Mouse (Mus musculus): ENCODE measurements around the gene C1qtnf1. TPM values are rescaled to one million over a fixed set of nuclear protein-coding genes. Genes with fewer than 3 reads are reported as not detected.

The C1qtnf1 gene
- polyA plus RNA-seq, 1 experiment from 2014 or later, result 4.1 TPM

GRCm38 (mm10) chr11:118416046-118416445, 12.0 kb upstream of the C1qtnf1 start:
- H3K36me3 ChIP-seq (ENCODE audit: control insufficient read depth, insufficient read depth, low read length), result peaks cover 2% of the 10 kb centered on the region; the same call in 1 of the 2 replicates
- no peak overlapping the region for H3K4me2 ChIP-seq (ENCODE audit: low read length)
- no peak for ATAC-seq
- 70% methylated on average over 7 of the region's 7 CpGs for WGBS
- no peaks in the 10 kb centered on the region for H3K27me3 ChIP-seq (ENCODE audit: control insufficient read depth, insufficient read depth, low read depth, low read length)
- no peak overlapping the region for H3K9ac ChIP-seq (ENCODE audit: low read depth, low read length)
- H3K27ac ChIP-seq (ENCODE audit: low read length), result no peak overlapping the region
- no peaks in the 10 kb centered on the region for H3K9me3 ChIP-seq (replicated peaks; ENCODE audit: control insufficient read depth, low read length, poor library complexity, severe bottlenecking)
- peaks cover 24% of the 10 kb centered on the region for H3K4me1 ChIP-seq (ENCODE audit: control insufficient read depth, insufficient read depth, low read length)
- H3K4me3 ChIP-seq (ENCODE audit: low read depth, low read length), result no peak overlapping the region

GRCm38 (mm10) chr11:118417496-118417895, 10.5 kb upstream of the C1qtnf1 start:
- 94% methylated on average over 9 of the region's 9 CpGs for WGBS

DNA sequence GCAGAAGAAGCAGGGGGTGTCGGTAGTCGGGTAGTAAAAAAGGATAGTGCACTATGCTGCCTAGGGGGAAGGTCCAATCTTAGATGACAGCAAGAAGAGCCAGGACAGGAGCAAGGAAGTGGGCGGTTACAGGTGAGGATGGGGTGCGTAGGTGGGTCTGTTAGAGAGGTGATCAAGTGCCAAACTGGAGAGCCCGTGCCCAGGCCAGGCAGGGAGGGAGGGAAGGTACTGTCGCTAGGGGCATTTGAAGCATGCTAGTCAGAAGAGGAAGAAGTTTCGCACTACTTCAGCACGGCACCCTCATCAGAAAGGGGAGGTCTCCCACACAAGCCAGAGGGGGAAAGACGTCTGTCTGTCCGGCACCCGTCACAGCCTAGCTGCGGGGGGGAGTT, 9.6 kb upstream of the C1qtnf1 start:
- H3K27ac ChIP-seq (ENCODE audit: low read length), result peak overlapping the region; percentile 78
- peaks cover 28% of the 10 kb centered on the region for H3K4me1 ChIP-seq (ENCODE audit: control insufficient read depth, insufficient read depth, low read length)
- H3K9ac ChIP-seq (ENCODE audit: low read depth, low read length), result peak overlapping the region; percentile 94
- H3K27me3 ChIP-seq (ENCODE audit: control insufficient read depth, insufficient read depth, low read depth, low read length), result no peaks in the 10 kb centered on the region
- peak overlapping the region; percentile 96 for H3K4me2 ChIP-seq (ENCODE audit: low read length)
- WGBS, result 4% methylated on average over 12 of the region's 12 CpGs
- peak overlapping the region; percentile 93 for H3K4me3 ChIP-seq (ENCODE audit: low read depth, low read length)
- no peaks in the 10 kb centered on the region for H3K9me3 ChIP-seq (replicated peaks; ENCODE audit: control insufficient read depth, low read length, poor library complexity, severe bottlenecking)
- ATAC-seq, result peak; percentile 60
- no peaks in the 10 kb centered on the region for H3K36me3 ChIP-seq (ENCODE audit: control insufficient read depth, insufficient read depth, low read length)

More at GRCm38 (mm10) chr11:118417496-118417895, 10.5 kb upstream of the C1qtnf1 start:
- Histone ChIP-seq H3K9me3 (replicated peaks; ENCODE audit: control insufficient read depth, low read length, poor library complexity, severe bottlenecking) (no peaks in the 10 kb centered on the region), H3K9ac (ENCODE audit: low read depth, low read length) (peak overlapping the region; percentile 94; the same call in 1 of the 2 replicates), H3K36me3 (ENCODE audit: control insufficient read depth, insufficient read depth, low read length) (no peaks in the 10 kb centered on the region), H3K4me1 (ENCODE audit: control insufficient read depth, insufficient read depth, low read length) (peaks cover 24% of the 10 kb centered on the region), H3K4me2 (ENCODE audit: low read length) (peak overlapping the region; percentile 96), H3K27me3 (ENCODE audit: control insufficient read depth, insufficient read depth, low read depth, low read length) (no peaks in the 10 kb centered on the region), H3K4me3 (ENCODE audit: low read depth, low read length) (no peak overlapping the region), H3K27ac (ENCODE audit: low read length) (no peak overlapping the region)
- ATAC-seq, result no peak

GRCm38 (mm10) chr11:118418834-118419504, 9.0 kb upstream of the C1qtnf1 start, which contains the start of gene Cant1:
TSS of gene Cant1 (minus strand) at chr11:118419086.
- Histone ChIP-seq H3K36me3 (ENCODE audit: control insufficient read depth, insufficient read depth, low read length) (no peaks in the 10 kb centered on the region), H3K27me3 (ENCODE audit: control insufficient read depth, insufficient read depth, low read depth, low read length) (no peaks in the 10 kb centered on the region), H3K9ac (ENCODE audit: low read depth, low read length) (peak within 1 kb of the TSS; percentile 94), H3K9me3 (replicated peaks; ENCODE audit: control insufficient read depth, low read length, poor library complexity, severe bottlenecking) (no peaks in the 10 kb centered on the region), H3K27ac (ENCODE audit: low read length) (peak within 1 kb of the TSS; percentile 78), H3K4me3 (ENCODE audit: low read depth, low read length) (peak within 1 kb of the TSS; percentile 93), H3K4me1 (ENCODE audit: control insufficient read depth, insufficient read depth, low read length) (peaks cover 33% of the 10 kb centered on the region), H3K4me2 (ENCODE audit: low read length) (peak within 1 kb of the TSS; percentile 96)
- peak; percentile 96 for ATAC-seq
- WGBS, result 1% methylated on average over 42 of the region's 50 CpGs

GRCm38 (mm10) chr11:118420261-118420660, 7.7 kb upstream of the C1qtnf1 start:
- H3K27me3 ChIP-seq (ENCODE audit: control insufficient read depth, insufficient read depth, low read depth, low read length), result no peaks in the 10 kb centered on the region
- no peaks in the 10 kb centered on the region for H3K36me3 ChIP-seq (ENCODE audit: control insufficient read depth, insufficient read depth, low read length)
- 80% methylated on average over 7 of the region's 7 CpGs for WGBS
- no peak overlapping the region for H3K4me2 ChIP-seq (ENCODE audit: low read length)
- H3K27ac ChIP-seq (ENCODE audit: low read length), result no peak overlapping the region
- H3K9ac ChIP-seq (ENCODE audit: low read depth, low read length), result no peak overlapping the region
- no peaks in the 10 kb centered on the region for H3K9me3 ChIP-seq (replicated peaks; ENCODE audit: control insufficient read depth, low read length, poor library complexity, severe bottlenecking)
- H3K4me3 ChIP-seq (ENCODE audit: low read depth, low read length), result no peak overlapping the region
- H3K4me1 ChIP-seq (ENCODE audit: control insufficient read depth, insufficient read depth, low read length), result peaks cover 35% of the 10 kb centered on the region
- no peak for ATAC-seq

- H3K36me3 ChIP-seq (ENCODE audit: control insufficient read depth, insufficient read depth, low read length), result no peaks in the 10 kb centered on the region
- H3K4me3 ChIP-seq (ENCODE audit: low read depth, low read length), result no peak overlapping the region
- no peak overlapping the region; the same call in none of the 2 replicates for H3K27ac ChIP-seq (ENCODE audit: low read length)
- no peaks in the 10 kb centered on the region; the same call in 1 of the 2 replicates for H3K27me3 ChIP-seq (ENCODE audit: control insufficient read depth, insufficient read depth, low read depth, low read length)
- 3% methylated on average over 18 of the region's 18 CpGs for WGBS
- H3K9ac ChIP-seq (ENCODE audit: low read depth, low read length), result peak overlapping the region; percentile 45
- H3K9me3 ChIP-seq (replicated peaks; ENCODE audit: control insufficient read depth, low read length, poor library complexity, severe bottlenecking), result no peaks in the 10 kb centered on the region
- peaks cover 23% of the 10 kb centered on the region for H3K4me1 ChIP-seq (ENCODE audit: control insufficient read depth, insufficient read depth, low read length)
- H3K4me2 ChIP-seq (ENCODE audit: low read length), result peak overlapping the region; percentile 39
- no peak; the same call in 1 of the 2 replicates for ATAC-seq
These were observed 4.6 kb upstream of the C1qtnf1 start for GRCm38 (mm10) chr11:118423266-118423971.

GRCm38 (mm10) chr11:118424621-118425335, 3.2 kb upstream of the C1qtnf1 start:
- Histone ChIP-seq H3K4me2 (ENCODE audit: low read length) (no peak overlapping the region), H3K9me3 (replicated peaks; ENCODE audit: control insufficient read depth, low read length, poor library complexity, severe bottlenecking) (no peaks in the 10 kb centered on the region), H3K9ac (ENCODE audit: low read depth, low read length) (0 out of 2 replicates have a peak overlapping the region, but pooled peaks have one; percentile 6), H3K4me1 (ENCODE audit: control insufficient read depth, insufficient read depth, low read length) (peaks cover 25% of the 10 kb centered on the region), H3K4me3 (ENCODE audit: low read depth, low read length) (no peak overlapping the region), H3K36me3 (ENCODE audit: control insufficient read depth, insufficient read depth, low read length) (no peaks in the 10 kb centered on the region), H3K27me3 (ENCODE audit: control insufficient read depth, insufficient read depth, low read depth, low read length) (no peaks in the 10 kb centered on the region; the same call in 1 of the 2 replicates), H3K27ac (ENCODE audit: low read length) (no peak overlapping the region)
- 69% methylated on average over 13 of the region's 13 CpGs for WGBS
- ATAC-seq, result no peak

GRCm38 (mm10) chr11:118426765-118427164, 1.2 kb upstream of the C1qtnf1 start:
- ATAC-seq, result no peak
- Histone ChIP-seq H3K4me2 (ENCODE audit: low read length) (no peak overlapping the region), H3K27me3 (ENCODE audit: control insufficient read depth, insufficient read depth, low read depth, low read length) (no peaks in the 10 kb centered on the region; the same call in 1 of the 2 replicates), H3K27ac (ENCODE audit: low read length) (no peak overlapping the region), H3K36me3 (ENCODE audit: control insufficient read depth, insufficient read depth, low read length) (no peaks in the 10 kb centered on the region), H3K4me3 (ENCODE audit: low read depth, low read length) (no peak overlapping the region), H3K9me3 (replicated peaks; ENCODE audit: control insufficient read depth, low read length, poor library complexity, severe bottlenecking) (no peaks in the 10 kb centered on the region), H3K4me1 (ENCODE audit: control insufficient read depth, insufficient read depth, low read length) (peaks cover 25% of the 10 kb centered on the region), H3K9ac (ENCODE audit: low read depth, low read length) (no peak overlapping the region)
- WGBS, result 72% methylated on average over 5 of the region's 5 CpGs

All from midbrain, embryonic 16.5 days (tissue).